Comparison of ENCODE assay signal across 14 mouse cellular contexts in genomic region chr6:23707506-23707905, GRCm38 (mm10). TPM values are rescaled to one million over a fixed set of nuclear protein-coding genes. Genes with fewer than 3 reads are reported as not detected.
A peak's percentile ranks its signal among the peaks of the same experiment; 100 is the strongest.
DNase-seq lines count a peak whose midpoint lies in the region.
"Had no signal": no experiment of that assay in that cellular context is flagged by ENCODE, and none has a peak within 500 bp of the region (broad histone marks: within the 10 kb centered on the region; RNA-seq: fewer than 3 reads in every experiment).

No protein-coding gene starts in this region.

- intact Hi-C loops in left cerebral cortex, postnatal 25 days (cut with DNase I), result loop anchor here (5.0 kb wide), 1 partner anchor 710 kb away; no protein-coding TSS in a partner anchor

- peak; percentile 19 for DNase-seq in cerebellum, adult 11 months
- no peak for DNase-seq in cerebellum, postnatal 4 days (ENCODE audit: low spot score in 2 of 2)
- peak; percentile 44 to 61 for DNase-seq in cerebellum, adult 18-20 months
- DNase-seq in frontal cortex, postnatal 36 days (ENCODE audit: low spot score in 2 of 2), result peak; percentile 33 to 71
- DNase-seq in left cerebral cortex, postnatal 25 days (ENCODE audit: low spot score in 2 of 2), result peak; percentile 36 to 92
- DNase-seq in thymus, postnatal 4 days, result no peak
- no peak for DNase-seq in embryo, embryonic 9.5 days (ENCODE audit: extremely low spot score)
- DNase-seq in kidney, postnatal 14 days, result no peak
- DNase-seq: adrenal gland, postnatal 36 days; thymus, postnatal 14 days had no signal

RNA-seq across cellular contexts. Expression of gene Rnf148, which starts 52.6 kb away (rescaled TPM):
- total RNA-seq in left cerebral cortex, postnatal 25 days (2021), result 1 to 10 TPM; 1.1 to 1.5 TPM
- total RNA-seq: adrenal gland, postnatal 36 days; CH12.LX; gastrocnemius, postnatal 4 days; hematopoietic stem cell, adult 5-6 weeks; megakaryocyte, adult 5-6 weeks had no signal

RNA-seq across cellular contexts. Expression of gene Rnf133, which starts 57.4 kb away (rescaled TPM):
- 1 to 10 TPM in 1 of 2 experiments, under 1 TPM in 1; 0.66 to 1.3 TPM for total RNA-seq in left cerebral cortex, postnatal 25 days (2021)
- total RNA-seq: adrenal gland, postnatal 36 days; CH12.LX; hematopoietic stem cell, adult 5-6 weeks; megakaryocyte, adult 5-6 weeks had no signal

Comparison
In these comparisons a context has a peak if more than half of its experiments do, and no peak if none do; other contexts are left out.
1. DNase-seq: peak in cerebellum, adult 11 months (single experiment), cerebellum, adult 18-20 months (2 of 2), frontal cortex, postnatal 36 days (2 of 2) and left cerebral cortex, postnatal 25 days (2 of 2); none in cerebellum, postnatal 4 days (0 of 2), thymus, postnatal 4 days (single experiment), embryo, embryonic 9.5 days (single experiment) and kidney, postnatal 14 days (single experiment).